Mouse (Mus musculus) kidney, embryonic 14.5 days (tissue): ENCODE measurements at regions not wholly inside any gene's neighbourhood (a gene's known extent, or its start where the extent isn't known, plus 50 kb on each side); places are given as distances from the start of the nearest gene placed in this dataset.

Source experiments
- ATAC-seq: fragments of 200-750 bp; cut with Nextera tagmentation; 2 replicates; pipeline ENCODE4 v1.8.0; 2017; ENCODE audit warnings: moderate number of reproducible peaks, mild to moderate bottlenecking, moderate TSS enrichment, moderate library complexity; ENCODE audit not compliant: low FRiP score, low TSS enrichment
- H3K27ac ChIP-seq: fragments of 300-500 bp; sonication (generic); 2 replicates; pipeline ENCODE4 v1.5.1; 2014; ENCODE audit warnings: low read depth, mild to moderate bottlenecking, low read length, moderate library complexity, mixed read lengths
- H3K27me3 ChIP-seq: fragments of 300-500 bp; sonication (generic); 2 replicates; pipeline ENCODE4 v1.6.1; 2014; ENCODE audit warnings: mild to moderate bottlenecking, low read length; ENCODE audit not compliant: control insufficient read depth, insufficient read depth
- H3K36me3 ChIP-seq: fragments of 300-500 bp; sonication (generic); 2 replicates; pipeline ENCODE4 v1.6.1; 2014; ENCODE audit warnings: low read length, mixed read lengths; ENCODE audit not compliant: control insufficient read depth, insufficient read depth
- H3K4me1 ChIP-seq: fragments of 300-500 bp; sonication (generic); 2 replicates; pipeline ENCODE4 v1.6.1; 2014; ENCODE audit warnings: low read length, mixed read lengths; ENCODE audit not compliant: control insufficient read depth, insufficient read depth
- H3K4me2 ChIP-seq: fragments of 300-500 bp; sonication (generic); replicated peaks from 2 replicates; pipeline ENCODE4 v1.6.1; 2014; ENCODE audit warnings: low read depth, mild to moderate bottlenecking, low read length
- H3K4me3 ChIP-seq: fragments of 300-500 bp; sonication (generic); 2 replicates; pipeline ENCODE4 v1.5.1; 2014; ENCODE audit warnings: mild to moderate bottlenecking, low read length
- H3K9ac ChIP-seq: fragments of 300-500 bp; sonication (generic); 2 replicates; pipeline ENCODE4 v1.6.1; 2014; ENCODE audit warnings: low read depth, mild to moderate bottlenecking, low read length, moderate library complexity
- H3K9me3 ChIP-seq: fragments of 300-500 bp; sonication (generic); 2 replicates; pipeline ENCODE4 v1.6.1; 2016; ENCODE audit warnings: low read length; ENCODE audit not compliant: control insufficient read depth
- WGBS: fragments of 180-500 bp; shearing (Covaris S2); extraction: QIAGEN DNeasy Blood & Tissue Kit; methylation state at CpG from one replicate; pipeline ENCODE4 v1.1.7; 2014; 5-methylcytosine and 5-hydroxymethylcytosine counted together

DNA sequence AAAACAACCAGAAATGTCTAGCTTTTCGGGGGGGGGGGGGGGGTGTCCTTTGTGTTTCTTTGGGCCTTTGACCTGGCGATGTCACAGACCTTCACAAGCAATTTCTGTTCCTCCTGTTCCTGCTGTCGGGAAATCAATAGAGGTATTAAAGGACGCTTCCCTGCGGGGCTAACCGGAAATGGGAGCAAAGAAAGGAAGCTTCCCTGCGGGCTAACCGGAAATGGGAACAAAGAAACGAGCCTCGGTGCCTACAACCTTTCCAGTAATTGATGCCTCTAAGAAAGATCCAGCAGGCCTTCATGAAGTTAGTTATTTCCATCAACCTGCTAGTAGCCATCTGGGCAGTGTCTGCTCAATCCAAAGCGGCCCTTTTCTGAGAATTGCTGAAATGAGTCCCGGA is 78.2 kb upstream of the Phyhipl start:
- H3K9me3 ChIP-seq, result no peaks in the 10 kb centered on the region
- 89% methylated on average over 12 of the region's 12 CpGs for WGBS
- ATAC-seq, result no peak
- no peaks in the 10 kb centered on the region for H3K36me3 ChIP-seq
- H3K4me3 ChIP-seq, result no peak overlapping the region
- H3K9ac ChIP-seq, result no peak overlapping the region
- no peaks in the 10 kb centered on the region for H3K27me3 ChIP-seq
- no peaks in the 10 kb centered on the region for H3K4me1 ChIP-seq
- H3K4me2 ChIP-seq, result no peak overlapping the region
- H3K27ac ChIP-seq, result no peak overlapping the region

DNA sequence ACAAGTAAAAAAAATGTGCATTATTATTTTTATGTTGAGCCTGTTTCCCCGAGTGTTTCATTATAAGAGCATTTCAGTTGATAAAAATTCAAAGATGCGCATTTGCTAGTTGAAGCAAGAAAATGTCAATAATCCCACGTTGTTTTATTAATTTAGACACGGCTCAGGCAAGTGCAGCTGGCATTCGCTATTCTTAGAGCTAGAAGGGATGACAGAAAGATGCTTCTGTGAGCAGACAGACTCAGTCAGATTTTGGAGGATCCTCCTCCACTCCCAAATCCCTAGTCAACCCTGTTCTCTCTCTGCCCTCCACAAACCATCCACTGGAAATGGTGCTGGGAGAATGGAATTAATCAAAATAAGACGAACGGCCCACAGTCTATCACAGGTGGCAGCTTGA is 77.7 kb upstream of the Phyhipl start:
- Histone ChIP-seq H3K36me3 (no peaks in the 10 kb centered on the region), H3K4me1 (no peaks in the 10 kb centered on the region), H3K27ac (no peak overlapping the region), H3K4me2 (no peak overlapping the region), H3K9me3 (no peaks in the 10 kb centered on the region), H3K27me3 (no peaks in the 10 kb centered on the region), H3K4me3 (no peak overlapping the region), H3K9ac (no peak overlapping the region)
- WGBS, result 85% methylated on average over 7 of the region's 7 CpGs
- no peak for ATAC-seq

DNA sequence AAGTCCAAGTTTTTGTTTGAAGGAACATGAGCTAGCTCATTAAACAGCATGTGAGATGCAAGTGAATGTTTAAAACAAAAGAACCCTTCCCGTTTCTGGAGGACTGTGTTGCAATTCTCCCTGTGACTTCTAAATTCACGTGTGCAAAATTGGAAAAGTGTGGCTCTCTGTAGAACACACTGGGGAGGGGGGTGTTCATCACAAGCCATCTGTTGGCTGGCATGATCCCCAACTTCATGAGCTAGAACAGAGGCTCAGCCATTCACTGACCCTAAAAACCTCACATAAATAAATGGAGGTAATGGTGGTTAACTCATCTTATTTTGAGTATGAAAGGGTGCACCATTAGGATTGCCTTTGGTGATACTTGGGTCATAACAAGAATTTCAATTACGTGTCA is 69.3 kb upstream of the Phyhipl start:
- Histone ChIP-seq H3K36me3 (no peaks in the 10 kb centered on the region), H3K27ac (no peak overlapping the region), H3K4me2 (no peak overlapping the region), H3K4me1 (no peaks in the 10 kb centered on the region), H3K9me3 (no peaks in the 10 kb centered on the region), H3K27me3 (no peaks in the 10 kb centered on the region), H3K4me3 (no peak overlapping the region), H3K9ac (no peak overlapping the region)
- 86% methylated on average over 3 of the region's 3 CpGs for WGBS
- no peak for ATAC-seq

DNA sequence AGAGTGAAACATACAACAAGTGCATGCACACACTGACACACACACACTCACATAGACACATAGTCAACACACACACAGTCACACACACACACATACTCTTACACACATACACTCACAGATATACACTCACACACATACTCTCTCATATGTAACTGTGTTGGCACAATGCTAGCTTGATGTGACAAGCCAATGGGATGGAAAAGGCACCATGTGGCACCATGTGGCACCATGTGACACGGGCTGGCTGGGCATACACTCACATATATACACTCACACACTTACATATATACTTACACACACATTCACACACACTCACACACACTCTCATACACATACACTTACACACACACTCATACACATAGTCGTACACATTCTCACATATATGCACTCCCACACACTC is 67.0 kb upstream of the Phyhipl start:
- no peak overlapping the region for H3K4me2 ChIP-seq
- WGBS, result 82% methylated on average over 2 of the region's 2 CpGs
- H3K27me3 ChIP-seq, result no peaks in the 10 kb centered on the region
- no peak overlapping the region for H3K9ac ChIP-seq
- no peak for ATAC-seq
- no peaks in the 10 kb centered on the region for H3K4me1 ChIP-seq
- H3K9me3 ChIP-seq, result no peaks in the 10 kb centered on the region
- no peaks in the 10 kb centered on the region for H3K36me3 ChIP-seq
- H3K27ac ChIP-seq, result no peak overlapping the region
- no peak overlapping the region for H3K4me3 ChIP-seq

DNA sequence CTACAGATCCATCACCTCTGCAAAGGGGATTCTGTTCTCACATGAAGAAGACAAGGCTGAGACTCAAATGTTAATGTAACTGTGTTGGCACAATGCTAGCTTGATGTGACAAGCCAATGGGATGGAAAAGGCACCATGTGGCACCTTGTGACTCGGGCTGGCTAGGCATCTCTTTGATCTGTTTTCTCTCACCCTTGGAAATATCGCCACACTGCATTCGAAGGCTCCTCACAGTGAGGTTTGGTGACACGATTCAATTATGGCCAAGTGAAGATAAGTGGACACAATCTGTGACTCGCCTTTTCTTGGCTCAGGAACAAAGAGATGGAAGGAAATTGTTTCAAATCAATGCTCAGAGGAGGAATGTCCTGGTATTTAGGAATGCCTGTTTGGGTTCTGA is 66.6 kb upstream of the Phyhipl start:
- ATAC-seq, result no peak
- Histone ChIP-seq H3K4me2 (no peak overlapping the region), H3K9me3 (no peaks in the 10 kb centered on the region), H3K4me3 (no peak overlapping the region), H3K36me3 (no peaks in the 10 kb centered on the region), H3K4me1 (no peaks in the 10 kb centered on the region), H3K27ac (no peak overlapping the region), H3K9ac (no peak overlapping the region), H3K27me3 (no peaks in the 10 kb centered on the region)
- 83% methylated on average over 5 of the region's 5 CpGs for WGBS

DNA sequence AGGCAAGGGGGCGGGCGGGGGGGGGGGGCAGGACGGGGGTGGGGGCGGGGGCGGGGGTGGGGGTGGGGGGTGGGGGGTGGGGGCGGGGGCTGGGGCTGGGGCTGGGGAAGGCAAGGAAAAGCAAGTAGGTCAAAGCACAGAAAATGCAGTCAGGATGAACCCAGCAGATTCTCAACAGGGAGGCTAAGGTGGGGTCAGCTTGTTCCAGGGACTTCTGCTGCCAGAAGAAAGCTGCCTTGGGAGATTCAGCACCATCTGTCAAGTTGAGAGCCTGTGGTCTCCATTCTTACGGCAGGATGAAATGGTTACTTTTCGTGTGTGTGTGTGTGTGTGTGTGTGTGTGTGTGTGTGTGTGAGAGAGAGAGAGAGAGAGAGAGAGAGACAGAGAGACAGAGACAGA is 61.7 kb upstream of the Phyhipl start:
- Histone ChIP-seq H3K27me3 (no peaks in the 10 kb centered on the region), H3K9ac (no peak overlapping the region), H3K27ac (no peak overlapping the region), H3K4me3 (no peak overlapping the region), H3K4me2 (no peak overlapping the region), H3K36me3 (no peaks in the 10 kb centered on the region), H3K4me1 (no peaks in the 10 kb centered on the region), H3K9me3 (no peaks in the 10 kb centered on the region)
- no peak for ATAC-seq
- WGBS, result 34% methylated on average over 2 of the region's 8 CpGs

DNA sequence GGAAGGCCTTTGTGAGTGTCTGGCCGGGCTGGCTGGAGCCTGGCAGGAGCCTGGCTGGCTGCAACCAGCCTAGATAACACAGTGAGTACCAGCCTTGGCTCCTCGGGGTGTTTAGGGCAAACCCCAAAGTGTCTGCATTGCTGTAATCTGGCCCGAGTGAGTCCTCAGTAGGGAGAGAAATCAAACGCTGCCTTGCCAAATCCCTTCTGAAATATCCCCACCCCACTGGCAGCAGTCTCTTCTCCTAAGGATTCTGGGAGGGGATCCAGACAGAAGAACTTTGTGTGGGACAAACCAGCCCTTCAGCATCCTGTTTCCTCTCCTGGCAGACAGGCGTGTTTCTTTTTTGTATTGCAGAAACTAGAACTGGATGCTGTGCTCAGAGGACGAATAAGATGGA is 61.3 kb upstream of the Phyhipl start:
- 11% methylated on average over 6 of the region's 6 CpGs for WGBS
- ATAC-seq, result no peak
- H3K9ac ChIP-seq, result no peak overlapping the region

DNA sequence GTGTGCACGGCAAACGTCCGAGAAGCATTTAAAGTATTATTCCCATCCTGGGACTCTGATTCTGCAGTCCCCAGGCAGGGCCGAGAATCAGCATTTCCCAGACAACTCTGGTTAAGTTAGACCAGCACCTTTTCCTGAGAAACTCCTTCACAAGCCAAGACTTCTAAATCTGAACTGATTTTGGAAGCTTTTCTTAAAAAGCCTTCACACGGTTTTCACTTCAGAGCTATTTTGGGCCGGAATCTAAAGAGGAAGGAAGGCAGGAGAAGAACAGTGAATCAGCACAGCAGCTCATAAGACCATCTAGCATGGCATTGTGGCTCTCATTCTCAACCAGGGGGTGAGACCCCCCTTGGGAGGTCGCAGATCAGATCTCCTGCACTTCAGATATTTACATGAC is 57.5 kb upstream of the Phyhipl start:
- Histone ChIP-seq H3K9me3 (no peaks in the 10 kb centered on the region), H3K4me2 (no peak overlapping the region), H3K4me3 (no peak overlapping the region), H3K4me1 (no peaks in the 10 kb centered on the region), H3K27me3 (no peaks in the 10 kb centered on the region), H3K27ac (no peak overlapping the region), H3K36me3 (no peaks in the 10 kb centered on the region), H3K9ac (no peak overlapping the region)
- 89% methylated on average over 7 of the region's 7 CpGs for WGBS
- ATAC-seq, result no peak

More for the DNA sequence above, 61.3 kb upstream of the Phyhipl start:
- H3K4me3 ChIP-seq, result no peak overlapping the region
- no peaks in the 10 kb centered on the region for H3K4me1 ChIP-seq
- no peak overlapping the region for H3K27ac ChIP-seq
- no peaks in the 10 kb centered on the region for H3K27me3 ChIP-seq
- no peaks in the 10 kb centered on the region for H3K9me3 ChIP-seq
- no peaks in the 10 kb centered on the region for H3K36me3 ChIP-seq
- no peak overlapping the region for H3K4me2 ChIP-seq

DNA sequence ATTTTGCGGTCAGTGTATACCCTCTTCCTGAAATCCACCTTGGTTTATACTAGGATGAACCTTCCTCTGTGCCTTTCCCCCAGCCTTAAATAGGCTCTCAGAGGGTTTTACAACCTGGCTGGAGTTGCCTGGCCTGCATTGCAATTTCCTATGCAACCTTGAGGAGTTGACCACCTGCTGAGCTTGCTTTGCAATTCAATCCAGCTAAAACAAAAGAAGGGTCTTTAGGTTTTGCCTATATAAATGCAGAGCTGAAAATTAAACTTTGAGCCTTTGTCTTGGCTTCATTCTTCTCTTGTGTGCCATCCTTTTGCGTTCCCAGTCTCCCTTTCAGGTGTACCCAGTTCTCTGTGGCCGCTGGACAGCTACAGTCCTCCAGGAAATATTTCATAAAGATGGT is 53.0 kb upstream of the Phyhipl start:
- H3K27me3 ChIP-seq, result no peaks in the 10 kb centered on the region
- no peak for ATAC-seq
- H3K9ac ChIP-seq, result no peak overlapping the region
- no peak overlapping the region for H3K4me3 ChIP-seq
- WGBS, result 57% methylated on average over 3 of the region's 3 CpGs
- H3K36me3 ChIP-seq, result no peaks in the 10 kb centered on the region
- no peaks in the 10 kb centered on the region for H3K9me3 ChIP-seq
- no peak overlapping the region for H3K4me2 ChIP-seq
- no peak overlapping the region for H3K27ac ChIP-seq
- no peaks in the 10 kb centered on the region for H3K4me1 ChIP-seq
